Mouse (Mus musculus): Measurements from ENCODE around the gene Hpn. TPM values are rescaled to one million over a fixed set of nuclear protein-coding genes. Genes with fewer than 3 reads are reported as not detected.

Hpn gene
- polyA plus RNA-seq, 1 experiment from 2014 or later: 0.10 TPM

DNA sequence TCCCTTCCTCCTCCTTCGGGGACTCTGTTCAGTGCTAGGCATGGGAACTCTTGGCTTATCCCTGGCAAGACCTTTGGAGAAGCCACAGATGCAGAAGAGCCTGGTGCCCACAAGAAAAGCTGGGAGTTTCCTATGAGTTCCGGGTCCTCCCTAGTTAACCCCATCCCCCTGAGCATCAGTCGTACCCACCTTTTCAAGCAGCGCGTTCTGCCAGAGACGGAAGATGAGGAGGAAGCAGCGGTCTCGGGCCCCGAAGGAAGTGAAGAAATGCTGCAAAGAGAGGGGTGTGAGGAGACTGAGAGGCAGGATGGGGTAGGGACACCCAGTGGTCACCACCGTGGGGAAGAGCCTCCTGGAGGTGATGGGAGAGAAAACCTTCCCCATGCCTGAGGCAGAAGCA, 25.9 kb upstream of the Hpn start:
- in situ Hi-C loops (cut with MboI; ENCODE audit: low pct_unique_long_range_greater_than_20kb): no loop called here
- POLR2A ChIA-PET: no interaction called here
- TF ChIP-seq CTCF (IDR thresholded peaks at IDR 0.05): no peak
- H3K27me3 ChIP-seq: no peaks in the 10 kb centered on the region
- ATAC-seq (no peak), DNase-seq (ENCODE audit: low read depth, low spot score) (no peak)
- CTCF ChIA-PET: interaction anchor here (0.9 to 3.5 kb wide), 4 partner anchors 9 to 32 kb away, joined by 3 to 11 read pairs (median 6); no protein-coding TSS in a partner anchor

DNA sequence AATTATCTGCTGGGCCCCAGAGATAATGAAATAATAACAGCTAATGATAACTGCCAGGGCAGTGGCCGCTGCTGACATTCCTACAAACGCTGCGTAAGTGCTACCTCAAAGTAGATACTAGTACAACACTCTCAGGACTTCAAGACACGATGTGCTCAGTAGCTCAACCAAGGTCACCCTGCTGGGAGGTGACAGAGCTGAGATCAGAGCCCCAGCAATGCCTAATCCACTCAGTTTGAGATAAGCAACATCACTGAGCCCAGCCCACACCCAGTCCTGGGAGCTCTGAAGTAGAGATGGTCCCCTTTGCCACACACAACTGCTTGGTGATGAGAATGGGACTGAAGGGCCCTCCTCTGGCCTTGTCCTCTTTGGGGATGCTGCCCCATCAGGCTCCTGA, 25.2 kb upstream of the Hpn start:
- H3K27me3 ChIP-seq: no peaks in the 10 kb centered on the region
- ATAC-seq: no peak
- POLR2A ChIA-PET: no interaction called here
- DNase-seq (ENCODE audit: low read depth, low spot score): no peak
- in situ Hi-C loops (cut with MboI; ENCODE audit: low pct_unique_long_range_greater_than_20kb): no loop called here
- CTCF ChIA-PET: interaction anchor here (0.6 to 3.5 kb wide), 8 partner anchors 8 to 34 kb away, joined by 3 to 11 read pairs (median 4); no protein-coding TSS in a partner anchor
- TF ChIP-seq CTCF (IDR thresholded peaks at IDR 0.05): no peak

DNA sequence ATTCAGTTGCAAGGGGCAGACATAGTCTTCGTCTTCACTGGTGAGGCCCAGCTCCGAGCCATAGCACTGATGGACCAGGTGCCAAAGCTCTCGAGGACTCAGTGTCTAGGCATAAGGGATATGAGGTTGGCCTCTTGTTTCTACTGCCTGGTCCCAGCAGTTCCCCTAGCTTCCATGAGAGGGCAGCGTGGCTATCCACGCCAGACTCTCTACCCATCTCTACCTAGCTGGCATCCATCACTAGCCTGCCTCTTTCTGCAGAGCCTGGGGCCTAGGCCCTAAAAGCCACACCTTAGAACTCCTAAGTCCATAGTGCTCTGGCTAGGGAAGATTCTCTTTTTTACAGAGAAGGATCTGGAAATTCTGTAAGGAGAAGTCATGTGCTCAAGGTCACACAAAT, 24.7 kb upstream of the Hpn start:
- no peaks in the 10 kb centered on the region for H3K27me3 ChIP-seq
- ATAC-seq: peak; percentile 71
- no peak for DNase-seq (ENCODE audit: low read depth, low spot score)
- CTCF ChIA-PET: interaction anchor here (0.6 to 3.5 kb wide), 8 partner anchors 8 to 34 kb away, joined by 3 to 11 read pairs (median 4); no protein-coding TSS in a partner anchor
- in situ Hi-C loops (cut with MboI; ENCODE audit: low pct_unique_long_range_greater_than_20kb): no loop called here
- POLR2A ChIA-PET: no interaction called here
- TF ChIP-seq CTCF (IDR thresholded peaks at IDR 0.05): no peak

DNA sequence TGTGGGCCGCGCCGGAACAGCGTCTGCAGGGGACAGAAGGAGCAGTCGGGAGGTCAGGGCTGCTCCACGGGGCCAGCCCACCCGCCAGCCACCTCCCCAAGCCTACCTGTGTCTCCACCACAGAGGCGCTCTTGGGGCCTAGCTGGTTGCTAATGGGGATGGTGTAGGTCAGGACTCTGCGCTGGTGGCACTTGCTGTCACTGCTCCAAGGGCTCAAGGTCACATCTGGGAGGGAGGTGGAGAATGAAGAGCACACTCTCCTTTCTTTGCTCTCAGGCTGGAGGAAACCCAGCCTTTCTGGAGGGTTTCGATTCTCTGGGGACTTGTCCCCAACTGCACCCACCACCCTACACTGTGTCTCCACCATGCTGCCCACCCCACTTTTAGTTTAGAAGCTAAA, 20.6 kb upstream of the Hpn start:
- CTCF ChIA-PET: interaction anchor here (0.8 kb wide), 1 partner anchor 16 kb away, joined by 3 read pairs; no protein-coding TSS in a partner anchor
- TF ChIP-seq CTCF (IDR thresholded peaks at IDR 0.05): no peak
- in situ Hi-C loops (cut with MboI; ENCODE audit: low pct_unique_long_range_greater_than_20kb): no loop called here
- ATAC-seq: no peak
- POLR2A ChIA-PET: no interaction called here
- no peaks in the 10 kb centered on the region for H3K27me3 ChIP-seq
- no peak for DNase-seq (ENCODE audit: low read depth, low spot score)

DNA sequence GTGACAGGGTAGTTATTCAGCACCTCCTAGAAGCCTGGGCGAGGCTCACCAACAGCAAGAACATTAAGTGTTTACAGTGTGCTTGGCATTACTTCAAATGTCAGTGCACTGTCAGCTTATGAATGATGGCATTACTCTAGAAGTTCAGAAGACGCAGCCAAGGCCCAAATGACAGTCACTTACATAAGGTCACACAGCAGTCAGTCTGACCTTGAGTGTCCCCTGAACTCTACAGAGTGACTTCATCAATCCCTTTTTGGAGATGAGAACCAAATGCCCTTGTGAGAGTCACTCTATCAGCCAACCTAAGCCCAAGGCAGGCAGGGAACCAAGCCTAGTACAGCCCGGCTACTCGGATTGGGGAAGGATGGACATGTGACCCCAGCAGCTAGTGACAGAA, 16.8 kb upstream of the Hpn start:
- ChIA-PET CTCF (interaction anchor here (1.2 to 3.5 kb wide), 2 partner anchors 9 to 12 kb away, joined by 3 to 11 read pairs; no protein-coding TSS in a partner anchor), POLR2A (no interaction called here)
- in situ Hi-C loops (cut with MboI; ENCODE audit: low pct_unique_long_range_greater_than_20kb): loop anchor here (5.0 kb wide), 1 partner anchor 45 kb away; no protein-coding TSS in a partner anchor
- no peak for DNase-seq (ENCODE audit: low read depth, low spot score)
- no peak for ATAC-seq
- H3K27me3 ChIP-seq: no peaks in the 10 kb centered on the region
- no peak for TF ChIP-seq CTCF (IDR thresholded peaks at IDR 0.05)

DNA sequence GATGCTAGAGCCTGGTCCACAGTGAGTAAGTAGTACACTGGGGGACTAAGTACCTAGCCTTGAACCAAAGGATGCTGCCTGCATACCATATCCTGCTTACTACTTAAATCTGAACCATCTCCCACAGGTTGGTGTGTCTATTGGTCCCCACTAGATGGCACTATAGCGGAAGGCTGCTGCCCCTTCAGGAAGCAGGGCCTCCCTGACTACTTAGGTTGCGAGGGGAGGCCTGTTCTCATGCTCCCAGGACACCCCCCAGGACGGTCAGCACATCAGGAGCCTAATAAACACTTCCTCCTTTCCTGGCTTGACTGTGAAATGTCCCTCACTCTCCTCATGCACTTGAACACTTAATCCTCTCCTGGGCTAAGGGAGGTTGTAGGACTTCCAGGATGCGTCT, 15.8 kb upstream of the Hpn start:
- in situ Hi-C loops (cut with MboI; ENCODE audit: low pct_unique_long_range_greater_than_20kb): loop anchor here (5.0 kb wide), 1 partner anchor 46 kb away; no protein-coding TSS in a partner anchor
- no peaks in the 10 kb centered on the region for H3K27me3 ChIP-seq
- ATAC-seq (peak; percentile 31), DNase-seq (ENCODE audit: low read depth, low spot score) (no peak)
- no peak for TF ChIP-seq CTCF (IDR thresholded peaks at IDR 0.05)
- ChIA-PET POLR2A (no interaction called here), CTCF (interaction anchor here (0.6 to 3.5 kb wide), 5 partner anchors 10 to 27 kb away, joined by 3 to 11 read pairs (median 3); no protein-coding TSS in a partner anchor)

DNA sequence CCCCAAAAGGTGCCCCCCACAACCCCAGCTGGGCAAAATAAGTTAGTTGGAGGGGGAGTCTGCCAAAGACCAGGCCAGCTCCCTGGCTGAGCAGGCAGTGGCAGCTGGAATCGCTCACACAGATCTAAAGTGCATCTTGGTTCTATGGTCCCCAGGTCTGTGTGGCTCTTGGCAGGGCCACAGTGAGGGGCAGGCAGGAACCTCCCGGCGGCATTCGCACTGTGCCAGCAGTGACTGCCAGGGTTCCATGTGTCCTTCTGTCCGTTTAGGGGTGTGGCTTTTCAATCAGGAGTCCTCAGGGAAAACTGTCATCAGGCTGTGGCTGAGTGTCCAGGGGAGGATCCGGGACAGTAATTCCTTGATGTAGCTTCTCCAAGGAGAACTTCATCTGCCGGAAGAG, 15.1 kb upstream of the Hpn start:
- DNase-seq (ENCODE audit: low read depth, low spot score): no peak
- H3K27me3 ChIP-seq: no peaks in the 10 kb centered on the region
- POLR2A ChIA-PET: no interaction called here
- no peak for TF ChIP-seq CTCF (IDR thresholded peaks at IDR 0.05)
- ATAC-seq: no peak
- in situ Hi-C loops (cut with MboI; ENCODE audit: low pct_unique_long_range_greater_than_20kb): loop anchor here (5.0 kb wide), 1 partner anchor 47 kb away; no protein-coding TSS in a partner anchor
- CTCF ChIA-PET: interaction anchor here (1.0 to 3.5 kb wide), 2 partner anchors 10 to 23 kb away, joined by 3 to 11 read pairs; no protein-coding TSS in a partner anchor

DNA sequence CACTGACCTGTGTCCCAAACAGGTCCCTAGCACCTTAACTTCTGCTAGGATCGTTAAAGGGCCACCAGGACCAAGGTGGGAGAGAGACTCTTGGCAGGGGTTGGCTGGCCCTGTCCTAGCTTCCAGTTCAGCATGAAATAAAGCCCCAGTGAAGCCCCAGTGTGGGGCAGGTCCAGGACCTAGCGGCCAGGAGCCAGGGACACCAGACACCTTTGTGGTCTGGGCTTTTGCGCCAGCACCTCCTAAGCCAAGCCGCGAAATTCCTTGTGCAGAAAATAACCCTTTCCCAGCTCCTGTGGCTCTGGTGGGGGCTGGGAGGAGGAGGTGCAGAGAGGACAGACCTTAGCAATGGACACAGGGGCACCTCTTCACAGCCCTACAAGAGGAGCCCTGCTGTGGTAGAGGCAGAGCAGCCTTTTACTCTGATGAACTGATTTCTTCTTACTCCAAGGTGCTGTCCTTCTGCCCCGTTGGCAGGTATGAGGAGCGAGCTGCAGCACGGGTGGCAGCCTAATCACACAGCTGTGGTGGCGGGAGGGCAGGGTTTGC, 13.1 kb upstream of the Hpn start:
- ChIA-PET POLR2A (interaction anchor here (0.5 kb wide), 1 partner anchor 29 kb away, joined by 3 read pairs; no protein-coding TSS in a partner anchor), CTCF (interaction anchor here (1.4 kb wide), 1 partner anchor 12 kb away, joined by 5 read pairs; no protein-coding TSS in a partner anchor)
- DNase-seq (ENCODE audit: low read depth, low spot score) (no peak), ATAC-seq (no peak)
- TF ChIP-seq CTCF (IDR thresholded peaks at IDR 0.05): no peak
- in situ Hi-C loops (cut with MboI; ENCODE audit: low pct_unique_long_range_greater_than_20kb): no loop called here
- H3K27me3 ChIP-seq: no peaks in the 10 kb centered on the region

DNA sequence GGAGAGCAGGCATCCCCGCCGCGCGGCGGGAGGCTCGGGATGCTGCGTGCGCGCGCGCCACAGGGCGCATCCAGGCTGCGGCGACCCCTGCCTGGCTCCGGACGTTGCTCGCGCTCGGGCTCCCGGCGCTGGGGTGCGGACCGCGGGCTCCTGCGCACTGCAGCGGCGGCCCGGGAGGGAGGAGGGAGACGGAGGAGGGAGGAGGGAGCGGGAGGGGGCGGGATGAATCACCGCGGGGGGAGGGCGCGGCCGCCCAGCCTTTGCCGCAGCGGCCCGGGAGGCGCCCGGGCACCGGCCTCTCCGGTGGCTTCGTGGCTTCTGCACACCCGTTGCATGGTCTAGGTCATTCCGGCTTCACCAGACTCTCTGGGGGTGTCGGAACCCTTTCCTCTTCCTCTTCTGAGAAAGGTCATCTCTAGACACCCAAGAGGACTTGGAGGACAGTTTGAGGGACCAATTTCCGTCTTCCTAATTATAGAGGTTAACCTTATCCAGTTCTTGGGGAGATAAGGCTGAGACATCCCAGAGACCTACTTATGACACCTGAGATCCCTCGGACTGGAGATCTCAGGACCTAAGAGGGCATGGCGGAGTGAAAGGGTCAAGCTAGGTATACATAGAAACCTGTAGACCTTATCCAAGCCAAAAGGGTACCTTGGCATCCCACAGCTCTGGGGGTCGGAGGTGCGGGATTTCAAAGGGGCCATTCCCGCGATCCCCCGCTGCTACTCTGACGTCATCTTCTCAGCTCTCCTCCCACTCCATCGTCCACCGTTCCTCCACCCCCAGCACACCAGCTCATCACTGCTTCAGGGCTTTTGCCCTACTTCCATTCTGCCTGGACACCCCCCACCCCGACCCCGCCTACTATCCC, 12.0 kb upstream of the Hpn start, which contains the start of gene Scn1b:
Gene Scn1b, minus strand, starts transcription at position 153 of the 874 bp plus-strand sequence.
- POLR2A ChIA-PET: no interaction called here

DNA sequence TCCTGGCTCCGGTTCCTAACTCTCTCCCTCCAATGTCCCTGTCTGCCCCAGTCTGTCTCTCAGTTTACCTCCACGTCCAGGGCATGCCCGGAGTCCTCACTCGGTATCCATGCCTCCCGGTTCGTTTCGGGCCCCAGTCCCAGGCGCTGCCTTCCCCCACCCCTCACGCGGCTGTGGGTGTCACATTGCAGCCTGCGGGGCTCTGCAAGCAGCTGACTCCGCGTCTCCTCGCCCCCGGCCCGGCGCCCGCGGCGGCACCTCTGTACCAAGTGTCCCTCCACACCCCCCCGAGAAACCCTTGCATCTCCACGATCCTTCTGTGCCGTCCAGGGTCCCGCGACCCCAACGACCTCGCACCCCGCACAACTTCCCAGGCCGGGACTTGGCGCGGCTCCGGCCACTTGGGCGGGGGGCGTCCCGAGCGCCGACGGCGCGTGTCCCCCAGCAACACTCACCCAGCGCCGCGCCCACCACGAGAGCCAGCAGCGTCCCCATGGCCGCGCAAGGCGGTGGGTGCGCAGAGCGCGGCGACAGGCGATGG, 11.2 kb upstream of the Hpn start:
- POLR2A ChIA-PET: no interaction called here
- CTCF ChIA-PET: no interaction called here
- in situ Hi-C loops (cut with MboI; ENCODE audit: low pct_unique_long_range_greater_than_20kb): no loop called here
- no peaks in the 10 kb centered on the region for H3K27me3 ChIP-seq
- no peak for TF ChIP-seq CTCF (IDR thresholded peaks at IDR 0.05)
- no peak for DNase-seq (ENCODE audit: low read depth, low spot score)
- ATAC-seq: no peak

More for the DNA sequence above, 12.0 kb upstream of the Hpn start, which contains the start of gene Scn1b:
- peak; percentile 66 for ATAC-seq
- DNase-seq (ENCODE audit: low read depth, low spot score): no peak
- CTCF ChIA-PET: no interaction called here
- no peak for TF ChIP-seq CTCF (IDR thresholded peaks at IDR 0.05)
- in situ Hi-C loops (cut with MboI; ENCODE audit: low pct_unique_long_range_greater_than_20kb): no loop called here
- H3K27me3 ChIP-seq: no peaks in the 10 kb centered on the region

Data from Patski (cell line).